Mouse (Mus musculus): ENCODE measurements around the gene Pcsk1n. TPM values are rescaled to one million over a fixed set of nuclear protein-coding genes. Genes with fewer than 3 reads are reported as not detected.
"Not testable (repeated sequence)": the region's sequence is repeated elsewhere in the genome, so short reads cannot be mapped to it uniquely, and the experiment has no call there.

Gene Pcsk1n
- total RNA-seq, 1 experiment = 10.5 TPM

DNA sequence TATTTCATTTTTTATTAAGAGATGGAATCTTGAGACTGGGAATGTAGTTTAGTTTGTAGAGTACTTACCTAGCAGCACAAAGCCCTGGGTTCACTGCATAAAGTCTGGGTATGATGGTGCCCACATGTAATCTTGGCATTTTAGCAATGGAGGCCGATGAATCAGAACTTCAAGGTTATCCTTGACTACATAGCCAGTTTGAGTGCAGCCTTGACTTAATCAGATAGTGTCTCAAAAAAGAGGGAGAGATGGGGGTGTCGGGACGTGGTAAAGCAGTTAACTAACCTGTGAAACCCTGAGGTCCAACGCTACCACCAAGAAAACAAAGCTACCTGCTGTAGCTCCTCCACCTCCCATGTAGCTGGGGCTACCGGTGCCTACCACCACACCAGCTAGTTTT lies 15.2 kb upstream of the Pcsk1n start:
- no peak overlapping the region for H3K27ac ChIP-seq (ENCODE audit: insufficient read depth, low read depth, low read length, poor library complexity, severe bottlenecking)
- H3K36me3 ChIP-seq (ENCODE audit: control insufficient read depth, insufficient read depth, low read length, poor library complexity, severe bottlenecking) = 0 out of 2 replicates have a peak, but pooled peaks cover 2% of the 10 kb centered on the region
- no peaks in the 10 kb centered on the region for H3K4me1 ChIP-seq (ENCODE audit: control insufficient read depth in 2 of 2, insufficient read depth in 2 of 2, low read length in 2 of 2, poor library complexity in 1 of 2)
- H3K9me3 ChIP-seq (ENCODE audit: control insufficient read depth, insufficient read depth, low read depth, low read length) = no peaks in the 10 kb centered on the region
- DNase-seq (ENCODE audit: low read depth, low spot score) = no peak
- no peak overlapping the region for H3K9ac ChIP-seq (ENCODE audit: insufficient read depth, low read depth, low read length, poor library complexity, severe bottlenecking)
- in situ Hi-C loops (cut with MboI; ENCODE audit: low sequenced_read_pairs in 2 of 2, unreplicated experiment in 2 of 2) = no loop called here
- no peak for TF ChIP-seq ZNF384 (IDR thresholded peaks at IDR 0.05; ENCODE audit: low read depth, low read length)
- TF ChIP-seq HCFC1 (IDR thresholded peaks at IDR 0.05; ENCODE audit: borderline replicate concordance, insufficient read depth, low read length) = no peak
- TF ChIP-seq CHD2 (IDR thresholded peaks at IDR 0.05; ENCODE audit: low read depth, low read length) = no peak
- TF ChIP-seq MAFK (IDR thresholded peaks at IDR 0.05; ENCODE audit: insufficient read depth, low read depth, low read length) = no peak
- TF ChIP-seq ZC3H11A (IDR thresholded peaks at IDR 0.05; ENCODE audit: borderline replicate concordance, low read depth, low read length) = no peak
- H3K4me3 ChIP-seq (ENCODE audit: insufficient read depth in 1 of 2, low read depth in 1 of 2, low read length in 2 of 2, poor library complexity in 1 of 2, severe bottlenecking in 1 of 2) = no peak overlapping the region

DNA sequence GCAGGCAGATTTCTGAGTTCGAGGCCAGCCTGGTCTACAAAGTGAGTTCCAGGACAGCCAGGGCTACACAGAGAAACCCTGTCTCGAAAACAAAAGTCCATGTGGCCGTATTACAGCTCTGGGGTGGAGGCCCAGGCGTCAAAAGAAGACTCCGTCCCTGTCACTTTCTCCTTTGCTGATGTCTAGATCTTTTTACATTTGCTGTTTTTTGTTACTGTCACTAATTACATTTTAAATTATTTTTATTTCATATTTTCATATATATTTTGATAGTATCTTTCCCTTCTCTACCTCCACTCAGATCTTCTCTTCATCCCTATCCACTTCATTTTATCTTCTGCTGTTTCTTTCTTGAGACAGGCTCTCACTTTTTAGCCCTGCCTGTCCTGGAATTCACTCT lies 11.9 kb upstream of the Pcsk1n start, which contains the start of gene Gm10491:
Gm10491 (minus strand) TSS at position 101 of the 400 bp plus-strand sequence.
- Histone ChIP-seq H3K4me1 (ENCODE audit: control insufficient read depth in 2 of 2, insufficient read depth in 2 of 2, low read length in 2 of 2, poor library complexity in 1 of 2) (peaks cover 0 to 2% of the 10 kb centered on the region in 2 experiments; a peak in 1 of 4 replicates), H3K9me3 (ENCODE audit: control insufficient read depth, insufficient read depth, low read depth, low read length) (no peaks in the 10 kb centered on the region), H3K4me3 (ENCODE audit: insufficient read depth in 1 of 2, low read depth in 1 of 2, low read length in 2 of 2, poor library complexity in 1 of 2, severe bottlenecking in 1 of 2) (no peak within 1 kb of the TSS), H3K9ac (ENCODE audit: insufficient read depth, low read depth, low read length, poor library complexity, severe bottlenecking) (no peak within 1 kb of the TSS), H3K27ac (ENCODE audit: insufficient read depth, low read depth, low read length, poor library complexity, severe bottlenecking) (no peak within 1 kb of the TSS), H3K36me3 (ENCODE audit: control insufficient read depth, insufficient read depth, low read length, poor library complexity, severe bottlenecking) (0 out of 2 replicates have a peak, but pooled peaks cover 2% of the 10 kb centered on the region)
- in situ Hi-C loops (cut with MboI; ENCODE audit: low sequenced_read_pairs in 2 of 2, unreplicated experiment in 2 of 2) = no loop called here
- TF ChIP-seq ZC3H11A (IDR thresholded peaks at IDR 0.05; ENCODE audit: borderline replicate concordance, low read depth, low read length) (no peak), HCFC1 (IDR thresholded peaks at IDR 0.05; ENCODE audit: borderline replicate concordance, insufficient read depth, low read length) (no peak), MAFK (IDR thresholded peaks at IDR 0.05; ENCODE audit: insufficient read depth, low read depth, low read length) (no peak), ZNF384 (IDR thresholded peaks at IDR 0.05; ENCODE audit: low read depth, low read length) (no peak), CHD2 (IDR thresholded peaks at IDR 0.05; ENCODE audit: low read depth, low read length) (no peak)
- no peak for DNase-seq (ENCODE audit: low read depth, low spot score)

DNA sequence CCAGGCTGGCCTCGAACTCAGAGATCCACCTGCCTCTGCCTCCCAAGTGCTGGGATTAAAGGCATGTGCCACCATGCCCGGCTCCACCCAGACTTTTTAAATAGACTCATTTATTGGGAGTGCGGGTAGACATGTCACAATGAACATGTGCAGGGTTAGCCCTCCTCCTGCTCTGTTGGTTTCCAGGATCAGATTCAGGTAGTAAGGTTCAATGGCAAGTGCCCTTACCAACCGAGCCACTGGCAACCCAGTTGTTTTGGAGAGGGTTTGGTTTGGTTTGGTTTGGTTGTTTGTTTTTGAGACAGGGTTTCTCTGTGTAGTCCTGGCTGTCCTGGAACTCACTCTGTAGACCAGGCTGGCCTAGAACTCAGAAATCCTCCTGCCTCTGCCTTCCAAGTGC lies 10.4 kb upstream of the Pcsk1n start, which contains the start of gene Gm10490:
Gm10490 (plus strand) TSS at position 301 of the 400 bp plus-strand sequence.
- H3K4me1 ChIP-seq (ENCODE audit: control insufficient read depth in 2 of 2, insufficient read depth in 2 of 2, low read length in 2 of 2, poor library complexity in 1 of 2); H3K27ac ChIP-seq (ENCODE audit: insufficient read depth, low read depth, low read length, poor library complexity, severe bottlenecking); H3K4me3 ChIP-seq (ENCODE audit: insufficient read depth in 1 of 2, low read depth in 1 of 2, low read length in 2 of 2, poor library complexity in 1 of 2, severe bottlenecking in 1 of 2); H3K9ac ChIP-seq (ENCODE audit: insufficient read depth, low read depth, low read length, poor library complexity, severe bottlenecking); H3K9me3 ChIP-seq (ENCODE audit: control insufficient read depth, insufficient read depth, low read depth, low read length); DNase-seq (ENCODE audit: low read depth, low spot score); in situ Hi-C loops (cut with MboI; ENCODE audit: low sequenced_read_pairs in 2 of 2, unreplicated experiment in 2 of 2); H3K36me3 ChIP-seq (ENCODE audit: control insufficient read depth, insufficient read depth, low read length, poor library complexity, severe bottlenecking): not testable (repeated sequence)

DNA sequence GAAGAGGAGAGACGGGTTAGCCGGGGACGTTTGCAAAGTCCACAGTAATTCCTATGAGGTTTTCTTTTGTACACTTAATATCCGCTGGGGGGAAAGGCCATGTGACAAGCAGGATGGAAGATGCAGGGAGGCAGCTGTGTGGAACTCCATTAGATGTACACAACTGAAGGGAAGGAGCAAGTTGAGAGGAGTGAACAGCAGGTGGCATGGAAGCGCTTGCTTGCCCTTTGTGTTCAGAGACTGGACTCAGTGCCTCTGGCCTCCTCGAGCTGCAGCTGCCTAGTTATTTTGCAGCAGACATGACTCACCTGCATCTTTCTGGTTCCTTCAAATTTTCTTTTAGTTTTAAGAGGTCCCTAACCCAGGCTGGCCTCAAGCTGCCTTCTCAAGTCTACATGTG lies 9.1 kb upstream of the Pcsk1n start:
- Histone ChIP-seq H3K4me1 (ENCODE audit: control insufficient read depth in 2 of 2, insufficient read depth in 2 of 2, low read length in 2 of 2, poor library complexity in 1 of 2) (peaks cover 0 to 2% of the 10 kb centered on the region in 2 experiments; a peak in 1 of 4 replicates), H3K27ac (ENCODE audit: insufficient read depth, low read depth, low read length, poor library complexity, severe bottlenecking) (no peak overlapping the region), H3K4me3 (ENCODE audit: insufficient read depth in 1 of 2, low read depth in 1 of 2, low read length in 2 of 2, poor library complexity in 1 of 2, severe bottlenecking in 1 of 2) (no peak overlapping the region), H3K9ac (ENCODE audit: insufficient read depth, low read depth, low read length, poor library complexity, severe bottlenecking) (no peak overlapping the region), H3K9me3 (ENCODE audit: control insufficient read depth, insufficient read depth, low read depth, low read length) (no peaks in the 10 kb centered on the region), H3K36me3 (ENCODE audit: control insufficient read depth, insufficient read depth, low read length, poor library complexity, severe bottlenecking) (no peaks in the 10 kb centered on the region)
- in situ Hi-C loops (cut with MboI; ENCODE audit: low sequenced_read_pairs in 2 of 2, unreplicated experiment in 2 of 2) = no loop called here
- DNase-seq (ENCODE audit: low read depth, low spot score) = no peak
- TF ChIP-seq HCFC1 (IDR thresholded peaks at IDR 0.05; ENCODE audit: borderline replicate concordance, insufficient read depth, low read length) (no peak), ZC3H11A (IDR thresholded peaks at IDR 0.05; ENCODE audit: borderline replicate concordance, low read depth, low read length) (no peak), MAFK (IDR thresholded peaks at IDR 0.05; ENCODE audit: insufficient read depth, low read depth, low read length) (no peak), ZNF384 (IDR thresholded peaks at IDR 0.05; ENCODE audit: low read depth, low read length) (no peak), CHD2 (IDR thresholded peaks at IDR 0.05; ENCODE audit: low read depth, low read length) (no peak)

DNA sequence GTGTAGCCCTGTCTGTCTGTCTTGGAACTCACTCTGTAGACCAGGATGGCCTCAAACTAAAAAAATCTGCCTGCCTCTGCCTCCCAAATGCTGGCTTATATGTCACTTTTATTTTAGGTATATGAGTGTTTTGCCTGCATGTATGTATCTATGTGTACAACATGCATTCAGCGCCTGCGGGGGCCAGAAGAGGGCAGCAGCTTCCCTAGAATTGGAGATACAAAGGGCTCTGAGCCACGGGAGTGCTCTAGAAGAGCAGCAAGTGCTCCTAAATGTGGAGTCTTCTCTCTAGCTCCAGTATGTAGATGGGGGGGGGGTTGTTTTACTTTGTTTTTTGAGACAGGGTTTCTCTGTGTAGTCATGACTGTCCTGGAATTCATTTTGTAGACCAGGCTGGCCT lies 4.0 kb upstream of the Pcsk1n start:
- H3K9ac ChIP-seq (ENCODE audit: insufficient read depth, low read depth, low read length, poor library complexity, severe bottlenecking); H3K9me3 ChIP-seq (ENCODE audit: control insufficient read depth, insufficient read depth, low read depth, low read length); H3K27ac ChIP-seq (ENCODE audit: insufficient read depth, low read depth, low read length, poor library complexity, severe bottlenecking); H3K4me3 ChIP-seq (ENCODE audit: insufficient read depth in 1 of 2, low read depth in 1 of 2, low read length in 2 of 2, poor library complexity in 1 of 2, severe bottlenecking in 1 of 2); H3K36me3 ChIP-seq (ENCODE audit: control insufficient read depth, insufficient read depth, low read length, poor library complexity, severe bottlenecking); in situ Hi-C loops (cut with MboI; ENCODE audit: low sequenced_read_pairs in 2 of 2, unreplicated experiment in 2 of 2); DNase-seq (ENCODE audit: low read depth, low spot score); H3K4me1 ChIP-seq (ENCODE audit: control insufficient read depth in 2 of 2, insufficient read depth in 2 of 2, low read length in 2 of 2, poor library complexity in 1 of 2): not testable (repeated sequence)

DNA sequence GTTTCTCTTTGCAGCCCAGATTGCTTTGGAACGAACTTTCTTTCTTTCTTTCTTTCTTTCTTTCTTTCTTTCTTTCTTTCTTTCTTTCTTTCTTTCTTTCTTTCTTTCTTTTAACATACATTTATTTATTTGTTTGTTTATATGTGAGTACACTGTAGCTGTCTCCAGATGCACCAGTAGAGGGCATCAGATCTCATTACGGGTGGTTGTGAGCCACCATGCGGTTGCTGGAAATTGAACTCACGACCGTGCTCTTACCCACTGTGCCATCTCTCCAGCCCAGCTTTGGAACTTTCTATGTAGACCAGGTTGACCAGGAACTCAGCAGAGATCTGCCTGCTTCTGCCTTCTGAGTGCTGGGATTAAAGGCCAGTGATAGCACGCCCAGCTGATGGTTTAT lies 1.7 kb upstream of the Pcsk1n start:
- H3K9ac ChIP-seq (ENCODE audit: insufficient read depth, low read depth, low read length, poor library complexity, severe bottlenecking); H3K4me3 ChIP-seq (ENCODE audit: insufficient read depth in 1 of 2, low read depth in 1 of 2, low read length in 2 of 2, poor library complexity in 1 of 2, severe bottlenecking in 1 of 2); H3K36me3 ChIP-seq (ENCODE audit: control insufficient read depth, insufficient read depth, low read length, poor library complexity, severe bottlenecking); in situ Hi-C loops (cut with MboI; ENCODE audit: low sequenced_read_pairs in 2 of 2, unreplicated experiment in 2 of 2); H3K27ac ChIP-seq (ENCODE audit: insufficient read depth, low read depth, low read length, poor library complexity, severe bottlenecking); H3K9me3 ChIP-seq (ENCODE audit: control insufficient read depth, insufficient read depth, low read depth, low read length); H3K4me1 ChIP-seq (ENCODE audit: control insufficient read depth in 2 of 2, insufficient read depth in 2 of 2, low read length in 2 of 2, poor library complexity in 1 of 2); DNase-seq (ENCODE audit: low read depth, low spot score): not testable (repeated sequence)
